10 mouse cellular contexts compared by ENCODE assay signal in genomic region chr2:3731316-3732015, GRCm38 (mm10).
DNase-seq lines count a peak whose midpoint lies in the region; TF ChIP-seq lines count a peak whose summit lies in the region.
"Had no signal": no experiment of that assay in that cellular context is flagged by ENCODE, and none has a peak within 500 bp of the region (broad histone marks: within the 10 kb centered on the region; RNA-seq: fewer than 3 reads in every experiment).

No protein-coding gene starts in this region.

- H3K4me1 ChIP-seq in megakaryocyte, embryonic 14.5 days, result peaks cover 64% of the 10 kb centered on the region

- no peak for DNase-seq in layer of hippocampus, adult 2 months (ENCODE audit: low spot score in 2 of 2)
- no peak for DNase-seq in layer of hippocampus, postnatal 36 days
- DNase-seq in T-cell, adult 2 months (ENCODE audit: low spot score), result peak; percentile 79
- peak; percentile 62 to 71 for DNase-seq in cerebellum, postnatal 25 days
- no peak for DNase-seq in lung, postnatal 14 days
- DNase-seq in urinary bladder, postnatal 4 days (ENCODE audit: low spot score in 2 of 2), result no peak
- no peak for DNase-seq in left cerebral cortex, adult 9 months (ENCODE audit: low spot score in 2 of 2)

- TF ChIP-seq CTCF in layer of hippocampus, adult 2 months (conservative IDR thresholded peaks at IDR 0.05), result no peak

- peaks cover 4% of the 10 kb centered on the region; the same call in 1 of the 2 replicates for H3K9me3 ChIP-seq in megakaryocyte, embryonic 14.5 days
- H3K9me3 ChIP-seq: forebrain, embryonic 13.5 days; midbrain, embryonic 12.5 days had no signal

- peaks cover 28% of the 10 kb centered on the region for H3K36me3 ChIP-seq in megakaryocyte, embryonic 14.5 days (replicated peaks; ENCODE audit: low read length)
- H3K36me3 ChIP-seq: midbrain, embryonic 12.5 days had no signal

- peak overlapping the region; percentile 78; the same call in 1 of the 2 replicates for H3K27ac ChIP-seq in layer of hippocampus, adult 2 months
- H3K27ac ChIP-seq: forebrain, embryonic 13.5 days; midbrain, embryonic 12.5 days had no signal

- no peak overlapping the region for H3K4me3 ChIP-seq in layer of hippocampus, adult 2 months
- H3K4me3 ChIP-seq in megakaryocyte, embryonic 14.5 days (replicated peaks), result peak overlapping the region; percentile 62
- H3K4me3 ChIP-seq: forebrain, embryonic 13.5 days; midbrain, embryonic 12.5 days had no signal

- H3K27me3 ChIP-seq in megakaryocyte, embryonic 14.5 days (replicated peaks), result no peaks in the 10 kb centered on the region
- H3K27me3 ChIP-seq: forebrain, embryonic 13.5 days; midbrain, embryonic 12.5 days had no signal

Comparison
In these comparisons a context has a peak if more than half of its experiments do, and no peak if none do; other contexts are left out.
1. DNase-seq: peak in T-cell, adult 2 months (single experiment) and cerebellum, postnatal 25 days (2 of 2); none in layer of hippocampus, adult 2 months (0 of 2), layer of hippocampus, postnatal 36 days (0 of 2), lung, postnatal 14 days (single experiment), urinary bladder, postnatal 4 days (0 of 2) and left cerebral cortex, adult 9 months (0 of 2).